Mouse (Mus musculus) CH12F3 (cell line): ENCODE results near the gene Utp14a.
"Not testable (repeated sequence)": the region's sequence is repeated elsewhere in the genome, so short reads cannot be mapped to it uniquely, and the experiment has no call there.

ENCODE experiments used
- in situ Hi-C: fragments of 300-500 bp; cut with MboI; formaldehyde crosslinking; loops from 2 replicates; pipeline ENCODE4 v1.14.3; 2020; ENCODE audit warnings: low sequenced_read_pairs

The Utp14a gene

DNA sequence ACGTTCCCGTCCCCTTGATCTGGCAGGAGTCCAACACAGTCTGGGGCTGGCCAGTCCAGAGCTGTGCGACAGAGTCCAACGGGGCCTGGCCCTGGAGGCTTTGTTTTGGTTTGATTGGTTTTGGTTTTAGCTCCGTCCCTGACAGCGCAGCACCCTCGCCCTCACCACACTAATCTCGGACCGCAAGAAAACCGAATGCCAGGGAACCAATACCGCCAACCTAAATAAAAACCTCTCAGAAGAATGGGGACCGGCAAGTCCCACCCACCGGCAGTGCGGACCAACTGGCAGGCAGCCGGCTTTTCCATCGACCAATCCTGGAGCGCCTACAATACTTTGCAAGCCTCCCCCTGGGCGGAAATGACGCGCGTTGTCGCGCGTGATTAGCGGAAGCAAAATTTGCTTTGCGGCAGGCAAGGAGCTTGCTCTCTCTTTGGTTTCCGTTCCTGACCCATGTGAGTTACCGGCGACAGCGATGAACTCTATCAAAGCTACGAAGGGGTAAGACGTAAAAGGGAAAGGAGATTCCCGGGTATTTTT is at the start of gene Utp14a:
Utp14a (plus strand) TSS at position 395 of the 540 bp plus-strand sequence.
- in situ Hi-C loops, result no loop called here

GRCm38 (mm10) chrX:48207761-48208487 is 48.7 kb upstream of the Utp14a start:
- in situ Hi-C loops, result no loop called here

GRCm38 (mm10) chrX:48208519-48209185 is 48.0 kb upstream of the Utp14a start, which contains the start of gene Zdhhc9:
Zdhhc9 (minus strand) TSS chrX:48208878.
- in situ Hi-C loops, result no loop called here

GRCm38 (mm10) chrX:48209746-48210145 is 46.9 kb upstream of the Utp14a start:
- in situ Hi-C loops, result not testable (repeated sequence)

DNA sequence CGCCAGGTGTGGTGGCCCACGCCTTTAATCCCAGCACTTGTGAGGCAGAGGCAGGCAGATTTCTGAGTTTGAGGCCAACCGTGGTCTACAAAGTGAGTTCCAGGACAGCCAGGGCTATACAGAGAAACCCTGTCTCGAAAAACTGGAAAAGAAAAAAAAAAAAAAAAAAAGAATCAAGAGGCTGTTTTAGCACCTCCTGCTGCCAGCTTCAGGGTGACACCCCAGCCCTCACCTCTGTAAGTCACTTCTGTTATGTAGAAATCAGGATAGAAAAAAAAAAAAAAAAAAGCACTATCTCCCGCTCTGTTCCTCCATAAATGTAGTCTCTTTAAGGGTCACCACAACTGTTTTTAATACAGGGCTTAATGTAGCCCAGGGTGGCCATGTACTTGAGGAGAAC is 37.2 kb upstream of the Utp14a start:
- in situ Hi-C loops, result no loop called here

DNA sequence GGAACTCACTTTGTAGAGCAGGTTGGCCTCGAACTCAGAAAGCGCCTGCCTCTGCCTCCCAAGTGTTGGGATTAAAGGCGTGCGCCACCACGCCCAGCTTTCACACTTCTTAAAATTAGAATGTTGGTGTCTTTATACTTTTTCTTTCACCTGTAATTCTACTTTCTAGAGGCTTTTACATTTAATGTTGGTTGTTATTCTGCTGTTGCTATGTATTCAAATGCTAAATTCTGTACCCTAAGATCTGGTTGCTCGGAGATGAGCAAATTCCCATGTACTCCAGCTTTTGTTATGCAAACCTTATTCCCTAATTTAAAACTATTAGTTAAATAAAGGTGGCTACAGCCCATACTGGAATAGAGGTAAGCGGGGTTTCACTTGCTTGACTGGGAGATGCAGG is 34.0 kb upstream of the Utp14a start:
- in situ Hi-C loops, result no loop called here

- in situ Hi-C loops, result no loop called here
Observed at GRCm38 (mm10) chrX:48226225-48226624, 30.4 kb upstream of the Utp14a start.

DNA sequence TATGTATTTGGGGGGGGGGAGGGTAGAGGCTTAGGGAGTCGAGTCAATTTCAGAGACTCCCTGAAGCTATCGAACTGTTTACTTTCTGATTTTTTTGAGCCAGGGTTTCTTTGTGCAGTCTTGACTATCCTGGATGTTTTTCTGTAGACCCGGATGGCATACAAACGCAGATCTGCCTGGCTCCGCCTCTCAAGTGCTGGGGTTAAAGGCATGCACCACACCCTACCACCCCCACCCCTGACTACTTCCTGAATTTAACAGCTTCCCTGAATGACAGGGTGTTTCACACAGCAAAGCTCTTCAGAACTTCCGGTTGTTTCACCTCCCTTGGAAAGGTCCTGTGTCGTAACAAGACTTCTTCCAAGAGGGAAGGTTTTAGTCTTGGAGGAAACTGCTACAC is 22.2 kb upstream of the Utp14a start:
- in situ Hi-C loops, result no loop called here

DNA sequence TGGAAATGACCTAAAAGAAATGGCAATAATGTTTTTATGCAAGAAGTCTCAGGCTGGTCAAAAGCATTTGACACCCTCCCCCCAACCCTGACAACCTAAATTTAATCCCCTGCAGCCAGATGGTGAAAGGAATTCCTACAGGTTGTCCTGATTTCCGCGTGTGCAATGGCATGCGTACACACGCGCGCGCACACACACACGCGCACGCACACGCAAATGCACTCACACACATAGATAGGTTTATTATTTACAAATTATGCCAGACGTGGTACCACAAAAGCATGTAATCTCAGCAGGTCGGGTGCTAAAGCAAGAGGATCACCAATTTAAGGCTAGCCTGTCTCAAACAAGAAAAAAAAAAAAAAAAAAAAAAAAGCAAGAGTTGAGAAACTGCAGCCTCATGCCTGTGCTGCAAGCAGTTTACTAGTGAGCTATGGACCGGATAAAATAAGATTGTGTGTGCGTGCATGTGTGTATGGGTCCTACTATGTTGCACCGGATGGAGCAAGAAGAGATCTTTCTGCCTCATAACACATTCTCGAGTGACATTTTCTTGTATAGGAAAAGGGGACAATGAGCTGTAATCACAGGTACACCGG is 733 bp upstream of the Utp14a start:
- in situ Hi-C loops, result no loop called here

DNA sequence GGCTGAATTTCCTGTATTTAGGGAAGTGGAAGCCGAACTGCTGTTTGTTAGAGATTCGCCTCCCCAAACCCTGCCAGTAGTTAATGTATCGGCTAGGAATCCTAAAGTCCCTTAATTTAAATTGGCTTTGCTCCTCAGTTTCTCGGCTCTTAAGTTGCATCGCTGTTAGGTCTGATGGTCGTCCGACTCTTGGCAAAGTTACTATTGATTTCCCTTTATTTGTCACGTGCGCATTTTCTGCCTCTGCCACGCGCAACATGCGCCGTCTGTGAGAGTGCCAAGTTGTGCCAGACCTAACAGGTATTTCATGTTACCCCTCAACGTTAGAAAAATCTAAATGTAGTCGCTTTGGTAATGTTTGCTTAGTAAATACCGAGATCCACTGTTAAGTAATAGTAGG is 349 bp downstream of the Utp14a start:
- in situ Hi-C loops, result no loop called here

DNA sequence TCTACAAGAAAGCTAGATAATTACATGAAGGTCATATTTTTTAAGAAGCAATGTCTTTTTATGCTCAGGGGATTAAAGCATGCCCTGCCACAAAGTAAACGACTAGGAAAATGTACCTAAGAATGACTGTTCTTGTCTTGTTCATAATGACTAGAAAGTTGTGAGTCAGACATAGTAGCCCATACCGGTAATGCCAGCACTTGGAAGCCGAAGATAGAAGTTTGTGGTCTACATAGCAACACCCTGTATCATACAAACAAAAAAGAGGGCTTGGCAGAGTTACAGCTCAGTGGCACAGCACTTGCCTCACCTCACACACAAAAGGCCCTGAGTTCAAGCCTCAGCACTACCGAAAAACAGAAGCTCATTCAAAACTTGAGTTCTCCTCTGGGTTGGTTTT is 15.0 kb downstream of the Utp14a start:
- in situ Hi-C loops, result no loop called here

DNA sequence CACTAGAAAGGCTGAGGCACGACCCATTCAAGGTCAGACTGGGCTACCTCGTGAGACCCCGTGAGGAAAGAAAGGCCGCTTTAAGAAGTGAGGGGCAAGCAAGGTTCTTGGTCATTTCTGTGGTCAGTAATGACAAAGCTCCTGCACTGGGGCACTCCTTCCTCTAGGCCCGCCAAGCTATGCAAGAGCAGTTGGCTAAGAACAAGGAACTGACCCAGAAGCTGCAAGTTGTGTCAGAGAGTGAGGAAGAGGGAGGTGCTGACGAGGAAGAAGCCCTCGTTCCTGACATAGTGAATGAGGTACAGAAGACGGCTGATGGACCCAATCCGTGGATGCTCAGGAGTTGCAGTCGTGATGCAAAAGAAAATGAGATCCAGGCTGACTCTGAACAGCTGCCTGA is 18.0 kb downstream of the Utp14a start:
- in situ Hi-C loops, result no loop called here

DNA sequence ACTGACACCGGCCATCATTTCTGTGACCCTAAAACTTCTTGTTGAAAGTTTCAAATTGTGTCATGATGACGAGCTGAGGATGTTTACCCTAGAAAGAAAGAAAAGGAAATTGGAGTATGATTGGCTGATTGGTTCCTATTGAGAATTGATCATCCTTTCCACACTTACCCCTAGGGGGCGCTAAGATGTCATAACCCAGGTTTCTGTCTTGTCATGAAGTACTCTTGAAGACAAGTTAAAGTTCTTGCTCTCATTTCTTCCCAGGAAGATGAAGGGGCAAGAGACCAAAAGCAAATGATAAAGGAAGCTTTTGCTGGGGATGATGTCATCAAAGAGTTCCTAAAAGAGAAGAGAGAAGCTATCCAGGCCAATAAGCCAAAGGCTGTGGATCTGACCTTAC is 21.4 kb downstream of the Utp14a start:
- in situ Hi-C loops, result no loop called here

GRCm38 (mm10) chrX:48284386-48285005 is 27.8 kb downstream of the Utp14a start:
- in situ Hi-C loops, result no loop called here

DNA sequence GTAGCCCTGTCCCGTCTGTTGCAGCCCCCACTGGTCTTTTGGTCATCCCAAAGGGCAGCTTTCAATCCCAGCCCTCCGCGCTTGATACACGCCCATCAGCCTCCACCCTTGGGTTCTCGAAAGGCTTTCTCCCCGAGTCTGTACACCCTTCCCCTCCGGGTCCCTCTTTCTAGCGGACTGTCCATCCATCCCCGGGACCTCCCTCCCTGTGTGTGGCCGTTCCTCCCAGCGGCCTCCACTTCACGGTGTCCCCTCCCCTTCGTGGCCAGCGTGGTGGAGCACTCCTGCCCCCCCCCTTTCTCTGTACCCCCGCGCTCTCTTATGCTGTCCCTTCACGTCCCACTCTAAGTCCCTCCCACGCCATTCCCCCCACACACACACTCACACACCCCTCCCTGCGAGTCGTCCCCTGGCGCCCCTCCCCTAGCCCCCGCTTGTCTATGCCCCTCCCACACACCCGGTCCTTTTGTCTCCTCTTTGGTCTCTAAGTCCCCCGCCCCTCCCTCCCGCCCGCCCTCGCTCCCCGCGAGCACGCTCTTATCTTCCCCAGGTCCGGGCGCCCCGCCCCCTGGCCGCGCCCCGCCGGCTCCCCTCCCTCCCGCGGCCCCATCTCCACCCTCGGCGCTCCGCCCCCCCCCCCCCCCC is 28.5 kb downstream of the Utp14a start:
- in situ Hi-C loops, result no loop called here

- in situ Hi-C loops, result no loop called here
Observed at GRCm38 (mm10) chrX:48285651-48286021, 29.0 kb downstream of the Utp14a start.

- in situ Hi-C loops, result no loop called here
Observed at GRCm38 (mm10) chrX:48286488-48286887, 29.8 kb downstream of the Utp14a start.

DNA sequence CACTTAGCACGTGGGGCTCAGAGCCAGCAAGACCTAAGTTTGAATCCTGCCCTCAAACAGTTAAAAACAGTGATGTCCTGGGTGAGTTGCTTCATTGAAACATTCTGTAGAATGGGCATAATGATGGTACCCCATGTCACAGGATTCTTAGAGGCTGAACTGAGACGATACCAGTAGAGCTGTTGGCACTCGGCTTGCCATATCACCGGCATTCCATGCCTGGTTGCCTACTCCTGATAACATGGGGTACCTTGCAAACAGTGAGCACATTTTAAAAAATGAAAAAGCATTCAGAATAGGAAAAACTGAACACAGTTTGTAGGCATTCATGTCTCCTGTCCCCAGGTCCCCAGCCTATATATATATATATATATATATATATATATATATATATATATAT is 31.3 kb downstream of the Utp14a start:
- in situ Hi-C loops, result no loop called here

GRCm38 (mm10) chrX:48291413-48291812 is 34.8 kb downstream of the Utp14a start:
- in situ Hi-C loops, result no loop called here

GRCm38 (mm10) chrX:48305356-48305755 is 48.7 kb downstream of the Utp14a start:
- in situ Hi-C loops, result no loop called here
